Mouse (Mus musculus) liver, adult 2 months (tissue): Measurements from ENCODE around the gene Fscb. TPM values are rescaled to one million over a fixed set of nuclear protein-coding genes. Genes with fewer than 3 reads are reported as not detected.

Experiments used
- DNase-seq: peaks from one replicate; pipeline ENCODE4 v3.0.0-alpha.2; 2011; ENCODE audit warnings: low read depth, low spot score; ENCODE audit errors: extremely low read depth
- H3K27ac ChIP-seq: fragments of 200-500 bp; replicated peaks from 2 replicates; pipeline ENCODE4 v1.5.1; 2012; ENCODE audit warnings: low read depth, mild to moderate bottlenecking, control low read depth, inconsistent platforms, low read length; ENCODE audit not compliant: insufficient read depth
- H3K27me3 ChIP-seq: fragments of 200-500 bp; 2 replicates; pipeline ENCODE4 v1.6.1; 2012; ENCODE audit warnings: mild to moderate bottlenecking, moderate library complexity, low read length, inconsistent platforms; ENCODE audit not compliant: control insufficient read depth, insufficient read depth
- H3K36me3 ChIP-seq: fragments of 200-500 bp; 2 replicates; pipeline ENCODE4 v1.6.1; 2012; ENCODE audit warnings: low read length, inconsistent platforms; ENCODE audit not compliant: control insufficient read depth, insufficient read depth
- H3K4me1 ChIP-seq: fragments of 200-500 bp; 2 replicates; pipeline ENCODE4 v1.6.1; 2011; ENCODE audit warnings: low read length; ENCODE audit not compliant: control insufficient read depth, insufficient read depth
- H3K4me3 ChIP-seq: fragments of 200-500 bp; 2 replicates; pipeline ENCODE4 v1.5.1; 2011; ENCODE audit warnings: low read depth, mild to moderate bottlenecking, control low read depth, low read length, moderate library complexity; ENCODE audit not compliant: insufficient read depth
- H3K79me2 ChIP-seq: fragments of 200-500 bp; 2 replicates; pipeline ENCODE4 v1.6.1; 2012; ENCODE audit warnings: inconsistent platforms, mild to moderate bottlenecking, low read length, moderate library complexity; ENCODE audit not compliant: control insufficient read depth, insufficient read depth
- H3K9ac ChIP-seq: fragments of 200-500 bp; 2 replicates; pipeline ENCODE4 v1.6.1; 2012; ENCODE audit warnings: low read depth, mild to moderate bottlenecking, control low read depth, inconsistent platforms, low read length
- CTCF ChIP-seq: fragments of 200-500 bp; IDR thresholded peaks from 2 replicates; pipeline ENCODE4 v1.5.1; 2011; ENCODE audit warnings: low read depth, low read length, control low read depth
- POLR2A ChIP-seq: fragments of 200-500 bp; IDR thresholded peaks from 2 replicates; pipeline ENCODE4 v1.6.1; 2011; ENCODE audit warnings: low read length, control low read depth; ENCODE audit not compliant: insufficient read depth; ENCODE audit errors: extremely low read depth
- WGBS: fragments of 180-500 bp; shearing (Covaris S2); methylation state at CpG from one replicate; pipeline ENCODE4 v1.1.7; 2018; 5-methylcytosine and 5-hydroxymethylcytosine counted together
- polyA plus RNA-seq: library from polyadenylated mRNA; depleted of rRNA; stranded (reverse); fragments of >200 nt; gene quantifications from 2 replicates; pipeline ENCODE4 v1.2.3, GENCODE M21; 2012
- total RNA-seq: library from RNA; depleted of rRNA; stranded (reverse); fragments of >200 nt; gene quantifications from 2 replicates; pipeline ENCODE4 v1.2.3, GENCODE M21; 2014

The Fscb gene
- total and polyA plus RNA-seq, 2 experiments = not detected

DNA sequence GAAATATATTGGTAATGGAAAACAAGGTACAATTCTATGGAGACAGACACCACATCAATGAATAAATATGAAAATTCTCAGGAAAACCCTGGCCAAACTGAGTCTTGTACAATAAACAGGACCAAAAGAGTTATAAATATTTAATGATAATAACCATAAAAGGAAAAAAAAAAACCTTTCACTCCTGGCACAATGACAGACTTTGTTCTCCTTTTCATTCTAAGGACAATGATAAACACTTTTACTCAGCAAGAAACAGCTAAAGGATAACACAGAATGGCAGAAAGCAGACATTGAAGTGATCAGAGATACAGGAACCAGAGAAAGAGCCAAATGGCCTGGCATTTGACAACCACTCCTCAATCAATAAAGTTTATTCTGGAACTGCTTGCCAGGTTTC lies 19.3 kb downstream of the Fscb start:
- DNase-seq = no peak
- no peak for TF ChIP-seq CTCF
- no peak for TF ChIP-seq POLR2A
- no peak overlapping the region for H3K4me3 ChIP-seq
- no peak overlapping the region for H3K27ac ChIP-seq
- H3K4me1 ChIP-seq = no peaks in the 10 kb centered on the region
- H3K36me3 ChIP-seq = no peaks in the 10 kb centered on the region
- H3K9ac ChIP-seq = no peak overlapping the region
- no peaks in the 10 kb centered on the region for H3K27me3 ChIP-seq
- no peaks in the 10 kb centered on the region for H3K79me2 ChIP-seq

DNA sequence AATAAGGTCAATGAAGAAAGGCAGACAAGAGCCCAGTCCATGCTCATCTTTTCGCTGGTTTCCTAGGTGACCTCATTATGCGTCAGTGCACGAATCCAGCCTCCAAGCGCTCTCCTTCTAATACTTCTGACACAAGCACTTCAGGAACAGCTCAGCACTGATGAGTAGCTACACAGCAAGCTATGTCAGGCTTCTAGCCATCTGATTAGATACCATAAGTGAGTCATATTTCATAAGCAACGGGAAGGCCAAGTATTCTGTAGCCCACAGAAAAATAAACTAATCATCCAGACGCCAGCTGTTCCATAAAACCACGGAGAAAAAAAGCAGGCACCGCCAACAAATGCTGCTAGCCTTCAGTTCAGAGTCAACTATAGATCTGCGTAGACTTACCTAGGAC lies 24.6 kb downstream of the Fscb start:
- Histone ChIP-seq H3K79me2 (no peaks in the 10 kb centered on the region), H3K27ac (no peak overlapping the region), H3K36me3 (no peaks in the 10 kb centered on the region), H3K4me3 (no peak overlapping the region), H3K27me3 (no peaks in the 10 kb centered on the region), H3K4me1 (no peaks in the 10 kb centered on the region), H3K9ac (no peak overlapping the region)
- TF ChIP-seq POLR2A (no peak), CTCF (no peak)
- peak; percentile 12 for DNase-seq
- WGBS = 70% methylated on average over 9 of the region's 9 CpGs

DNA sequence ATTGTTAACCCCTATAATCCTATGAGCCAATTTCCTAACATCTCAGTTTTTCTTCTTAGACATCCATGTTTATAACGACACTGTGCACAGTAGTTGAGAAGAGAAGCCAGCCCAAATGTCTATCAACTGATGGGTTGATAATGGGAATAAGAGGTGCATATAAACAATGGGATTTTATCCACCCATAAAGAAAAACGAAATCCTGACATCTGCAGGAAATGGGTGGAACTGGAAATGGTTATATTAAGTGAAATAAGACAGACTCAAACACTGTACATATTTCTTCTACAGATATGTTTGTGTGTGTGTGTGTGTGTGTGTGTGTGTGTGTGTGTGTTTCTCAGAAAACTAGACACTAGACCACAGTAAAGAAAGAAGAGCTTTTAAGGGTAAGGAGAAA lies 37.8 kb downstream of the Fscb start:
- no peak overlapping the region for H3K4me3 ChIP-seq
- no peaks in the 10 kb centered on the region for H3K79me2 ChIP-seq
- no peak overlapping the region for H3K27ac ChIP-seq
- no peak for TF ChIP-seq CTCF
- no peak for TF ChIP-seq POLR2A
- H3K36me3 ChIP-seq = no peaks in the 10 kb centered on the region
- DNase-seq = no peak
- no peaks in the 10 kb centered on the region for H3K4me1 ChIP-seq
- no peaks in the 10 kb centered on the region for H3K27me3 ChIP-seq
- WGBS = 43% methylated on average over 2 of the region's 2 CpGs
- H3K9ac ChIP-seq = no peak overlapping the region
